Mouse (Mus musculus) cerebellum, postnatal 36 days (tissue): ENCODE results near the gene Pip4p1.
"Not testable (repeated sequence)": the region's sequence is repeated elsewhere in the genome, so short reads cannot be mapped to it uniquely, and the experiment has no call there.

ENCODE experiments used
- DNase-seq, 2 experiments: peaks; one replicate each; pipeline ENCODE4 v3.0.0; 2021 to 2022; ENCODE audit warnings: mixed read lengths in 2 of 2

Gene Pip4p1

GRCm38 (mm10) chr14:50938119-50938908 is 7.7 kb upstream of the Pip4p1 start:
- DNase-seq: no peak

- DNase-seq: no peak
Observed at GRCm38 (mm10) chr14:50936649-50937048, 6.0 kb upstream of the Pip4p1 start.

DNA sequence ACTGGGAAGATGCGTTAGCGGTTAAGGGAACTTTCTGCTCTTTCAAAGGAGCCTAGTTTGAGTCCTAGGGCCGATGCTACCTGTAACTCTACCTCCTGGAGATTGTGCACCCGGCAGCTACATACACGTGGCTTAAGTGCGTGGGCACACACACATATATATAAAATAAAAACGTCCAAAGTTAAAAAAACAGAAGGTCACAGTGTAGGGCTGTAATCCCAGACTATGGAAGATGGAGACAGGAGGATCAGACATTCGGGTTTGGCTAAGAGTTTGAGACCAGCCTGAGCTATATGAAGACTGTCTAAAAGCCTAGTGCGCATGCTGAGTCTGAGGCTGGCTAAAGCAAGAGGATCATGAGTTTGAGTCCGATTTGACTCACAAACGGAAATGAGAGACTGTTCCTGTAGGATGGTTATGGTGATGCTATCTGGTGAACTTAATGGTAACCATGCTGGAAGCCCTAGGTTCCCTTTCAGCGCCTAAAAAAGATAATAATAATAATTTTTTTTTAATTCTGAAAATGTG is 901 bp upstream of the Pip4p1 start:
- no peak for DNase-seq

- peak in 1 of 2 experiments; percentile 78 for DNase-seq
Observed at GRCm38 (mm10) chr14:50930377-50930753, 291 bp downstream of the Pip4p1 start.

- no peak for DNase-seq
Observed at GRCm38 (mm10) chr14:50929951-50930350, 705 bp downstream of the Pip4p1 start.

GRCm38 (mm10) chr14:50927366-50927765 is 3.3 kb downstream of the Pip4p1 start:
- no peak for DNase-seq

DNA sequence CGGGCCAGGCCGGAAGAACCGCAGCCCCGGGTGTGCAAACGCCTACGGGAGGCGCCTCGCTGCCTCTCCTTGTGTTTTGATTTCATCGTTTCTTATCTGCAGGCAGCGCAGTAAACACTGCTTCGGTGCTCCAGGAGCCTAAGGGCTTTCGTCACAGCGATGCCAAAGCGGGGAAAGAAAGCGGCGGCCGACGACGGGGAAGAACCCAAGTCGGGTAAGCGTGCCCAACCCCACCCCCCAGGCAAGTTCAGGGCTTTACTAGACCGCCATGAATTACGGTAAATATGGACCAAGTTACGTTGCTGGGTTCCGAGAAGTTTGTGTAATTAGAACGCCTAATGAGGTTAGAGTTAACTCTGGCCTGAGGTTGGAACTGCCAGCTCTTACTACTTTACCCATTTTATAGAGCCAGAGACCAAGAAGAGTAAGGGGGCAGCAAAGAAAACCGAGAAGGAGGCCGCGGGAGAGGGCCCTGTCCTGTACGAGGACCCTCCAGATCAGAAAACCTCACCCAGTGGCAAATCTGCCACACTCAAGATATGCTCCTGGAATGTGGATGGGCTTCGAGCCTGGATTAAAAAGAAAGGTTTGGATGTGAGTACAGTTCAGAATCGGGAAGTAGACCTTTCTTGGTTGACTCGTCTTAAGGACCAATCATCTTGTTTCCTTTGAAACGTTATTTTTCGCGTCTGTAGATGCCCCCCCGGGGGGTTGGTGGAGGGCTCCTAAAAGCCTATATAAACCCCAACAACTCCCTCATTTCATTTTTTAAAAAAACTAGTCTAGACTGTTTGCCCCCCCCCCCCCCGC is 5.3 kb downstream of the Pip4p1 start:
- peak in 1 of 2 experiments; percentile 15 for DNase-seq

DNA sequence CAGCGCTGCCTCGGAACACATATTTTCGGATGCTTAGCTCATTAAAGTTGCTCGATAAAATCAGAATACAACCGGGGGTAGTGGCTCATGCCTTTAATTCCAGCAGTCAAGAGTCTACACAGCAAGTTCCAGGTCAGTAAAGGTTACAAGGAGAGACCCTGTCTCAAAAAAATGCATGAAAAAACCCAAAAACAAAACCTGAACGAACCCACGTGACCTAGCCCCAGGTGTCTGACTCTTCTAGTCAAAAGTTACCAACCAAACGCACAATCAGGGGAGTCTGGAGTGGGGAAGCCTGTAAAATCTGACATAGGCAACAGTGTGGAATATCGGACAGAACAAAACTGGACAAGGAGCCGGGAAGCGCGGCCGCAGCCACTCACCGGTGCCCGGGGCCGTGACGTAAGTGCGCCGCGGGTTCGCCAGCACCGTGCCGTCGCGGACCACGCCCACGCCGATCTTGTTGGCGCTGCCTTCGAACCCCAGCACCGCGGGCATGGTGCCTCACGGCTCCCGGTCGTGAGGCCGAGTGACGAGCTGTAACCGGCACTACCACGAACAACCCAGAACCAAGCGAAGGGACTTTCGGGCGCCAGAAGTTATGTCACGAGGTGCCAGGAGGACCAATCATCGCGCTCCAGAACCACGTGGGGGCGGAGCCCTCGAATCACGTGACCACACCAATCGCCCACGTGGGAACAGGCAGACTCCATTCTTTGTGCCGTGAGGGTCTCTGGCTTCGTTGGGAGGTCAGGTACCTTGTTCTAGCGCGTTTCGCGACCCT is 6.2 kb downstream of the Pip4p1 start, which contains the start of the genes Osgep and Apex1:
Osgep (minus strand) TSS at position 613 of the 784 bp plus-strand sequence.
Apex1 (plus strand) TSS at position 688 of the 784 bp plus-strand sequence.
- DNase-seq: peak; percentile 95 to 97

- not testable (repeated sequence) for DNase-seq
Observed at GRCm38 (mm10) chr14:50923437-50923836, 7.2 kb downstream of the Pip4p1 start.

GRCm38 (mm10) chr14:50911356-50911755 is 19.3 kb downstream of the Pip4p1 start:
- no peak for DNase-seq

DNA sequence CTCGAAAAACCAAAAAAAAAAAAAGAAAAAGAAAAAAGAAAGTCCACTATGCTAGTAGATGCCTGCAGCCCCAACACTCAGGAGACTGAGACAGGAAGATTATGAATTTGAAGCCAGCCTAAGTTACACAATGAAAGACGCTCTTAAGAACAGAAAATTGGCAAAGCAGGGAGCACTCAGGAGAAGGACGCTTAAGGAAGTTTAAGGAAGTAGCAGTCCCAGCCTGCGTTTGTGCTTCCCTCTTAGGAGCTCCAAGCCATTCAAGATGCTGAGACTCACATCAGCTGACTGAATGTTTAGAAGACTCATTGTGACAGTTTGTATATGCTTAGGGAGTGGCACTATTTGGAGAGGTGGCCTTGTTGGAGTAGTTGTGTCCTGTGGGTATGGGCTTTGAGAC is 22.5 kb downstream of the Pip4p1 start:
- no peak for DNase-seq

DNA sequence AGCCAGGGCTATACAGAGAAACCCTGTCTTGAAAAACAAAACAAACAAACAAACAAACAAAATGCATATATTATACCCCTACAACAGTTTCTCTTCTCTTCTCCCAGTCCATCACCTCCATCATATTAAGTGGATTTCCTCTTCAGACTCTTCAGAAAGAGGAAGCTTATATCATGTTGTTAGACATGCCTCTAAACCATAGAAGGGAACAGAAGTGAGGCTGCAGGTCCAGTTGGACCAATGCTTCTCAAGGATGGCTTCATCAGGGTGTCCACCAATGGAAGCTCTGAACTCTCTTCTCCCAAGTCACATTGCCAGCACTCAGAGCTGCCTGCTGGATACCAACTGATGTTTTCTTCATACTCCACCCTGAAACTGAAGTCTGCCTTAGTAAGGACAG is 25.3 kb downstream of the Pip4p1 start:
- DNase-seq: not testable (repeated sequence)

DNA sequence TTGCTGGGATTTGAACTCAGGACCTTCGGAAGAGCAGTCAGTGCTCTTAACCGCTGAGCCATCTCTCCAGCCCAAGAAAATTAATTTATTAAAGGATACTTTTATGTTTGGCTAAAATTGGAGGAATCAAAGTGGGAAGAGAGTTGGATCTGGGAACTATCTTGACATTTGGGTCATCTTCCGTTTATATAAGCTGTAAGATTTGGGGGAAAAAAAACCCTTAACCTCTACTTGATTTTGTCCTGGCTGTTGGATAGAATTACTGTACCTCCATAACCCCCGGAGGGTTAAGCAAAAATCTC is 25.9 kb downstream of the Pip4p1 start:
- DNase-seq: no peak

DNA sequence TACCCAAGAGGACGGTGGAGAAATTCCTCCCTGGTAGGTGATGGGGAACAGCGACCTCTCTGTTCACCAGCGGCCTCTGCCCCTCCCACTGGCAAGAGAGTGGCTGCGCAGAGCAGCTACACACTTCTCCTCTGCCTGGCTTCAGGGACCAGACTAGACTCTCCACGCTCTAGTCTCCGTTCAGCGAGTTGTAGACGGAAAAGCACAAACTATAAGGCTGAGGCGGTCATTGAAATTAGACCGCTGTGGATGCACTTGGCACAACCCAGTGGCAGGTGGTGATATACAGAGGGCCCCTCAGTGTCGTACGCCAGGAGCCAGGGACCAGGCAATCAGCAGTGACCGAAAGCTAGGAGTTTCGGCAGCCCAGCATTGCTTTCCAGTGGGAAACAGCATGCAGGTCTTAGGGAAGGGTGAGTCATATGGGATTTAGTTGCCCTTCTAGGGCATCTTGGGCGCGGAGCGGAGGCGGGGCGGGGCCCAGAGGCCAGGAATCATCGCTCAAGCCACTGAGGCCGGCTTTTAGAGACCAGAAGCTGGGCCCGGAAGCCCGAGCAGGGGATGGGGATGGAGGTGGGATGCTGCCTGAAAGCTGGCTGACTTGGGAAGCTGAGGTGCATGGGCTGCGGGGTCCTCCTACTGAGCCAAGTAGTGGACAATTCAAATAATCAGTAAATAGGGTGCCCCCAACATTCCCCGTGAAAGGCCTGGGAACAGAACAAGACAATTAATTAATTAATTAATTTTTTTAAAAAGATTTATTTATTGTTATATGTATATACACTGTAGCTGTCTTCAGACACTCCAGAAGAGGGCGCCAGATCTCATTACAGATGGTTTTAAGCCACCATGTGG is 26.5 kb downstream of the Pip4p1 start:
- peak; percentile 59 to 67 for DNase-seq

- DNase-seq: not testable (repeated sequence)
Observed at GRCm38 (mm10) chr14:50897992-50898391, 32.7 kb downstream of the Pip4p1 start.

DNA sequence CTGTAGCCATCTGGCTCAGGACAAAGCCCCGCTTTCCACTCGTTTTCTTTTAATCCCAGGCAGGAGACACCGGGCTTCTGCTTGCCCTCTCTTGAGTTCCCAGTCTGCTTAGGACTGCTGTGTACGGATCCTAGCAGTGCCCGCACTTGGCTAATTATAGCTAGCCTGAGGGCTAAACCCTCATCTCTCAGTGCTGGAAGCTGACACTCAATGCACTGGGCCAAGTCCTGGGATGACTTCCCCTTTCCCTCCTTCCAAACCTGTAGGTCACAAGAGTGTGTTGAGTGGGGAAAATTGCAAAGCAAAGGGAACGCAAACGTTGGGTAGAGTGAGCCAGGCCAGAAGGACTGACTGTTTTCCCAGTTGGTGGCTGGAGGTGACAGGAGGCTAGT is 33.3 kb downstream of the Pip4p1 start, which contains the start of gene Klhl33:
Klhl33 (minus strand) TSS at position 134 of the 392 bp plus-strand sequence.
- DNase-seq: peak; percentile 39 to 57

- peak; percentile 59 to 66 for DNase-seq
Observed at GRCm38 (mm10) chr14:50896747-50897373, 33.8 kb downstream of the Pip4p1 start.

DNA sequence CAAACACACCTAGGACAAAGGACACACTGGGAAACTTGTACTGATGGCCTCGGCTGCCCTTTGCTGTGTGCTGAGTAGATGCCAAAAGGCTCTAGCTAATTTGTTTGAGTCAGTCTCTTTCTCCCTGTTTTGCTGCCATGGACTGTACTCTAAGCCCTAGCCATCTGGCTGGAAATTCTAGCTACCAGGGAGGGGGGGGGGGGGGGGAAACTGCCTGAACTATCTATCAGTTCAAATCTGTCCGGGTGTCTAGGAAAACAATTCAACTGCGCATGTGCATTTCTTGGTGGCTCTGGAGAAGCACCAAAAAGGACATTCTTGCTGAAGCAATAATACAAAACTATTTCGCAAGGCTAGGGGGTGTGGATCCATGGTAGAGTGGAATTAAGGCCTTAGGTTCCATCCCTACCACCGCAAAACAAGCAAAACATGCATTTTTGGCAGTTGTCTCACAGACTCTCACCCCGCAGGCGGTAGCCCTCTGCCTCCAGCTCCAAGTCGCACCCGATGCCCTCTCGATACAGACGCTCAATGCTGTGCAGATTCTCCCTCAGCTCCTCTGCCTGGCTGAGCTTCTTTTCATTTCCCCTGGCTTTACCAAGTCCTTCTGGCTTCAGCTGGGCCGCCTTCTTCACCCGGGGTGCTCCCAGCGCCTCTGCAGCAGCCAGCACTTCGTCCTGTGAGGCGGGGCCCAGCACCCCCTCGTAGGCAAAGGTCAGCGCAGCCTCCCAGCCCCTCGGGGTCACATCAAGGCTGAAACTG is 34.5 kb downstream of the Pip4p1 start:
- DNase-seq: peak; percentile 68 to 82

- DNase-seq: peak in 1 of 2 experiments; percentile 17
Observed at GRCm38 (mm10) chr14:50895407-50895806, 35.2 kb downstream of the Pip4p1 start.
